Mouse (Mus musculus): ENCODE data around the gene Glis1. TPM values are rescaled to one million over a fixed set of nuclear protein-coding genes. Genes with fewer than 3 reads are reported as not detected.
A peak's percentile ranks its signal among the peaks of the same experiment; 100 is the strongest.

Gene Glis1
- polyA plus RNA-seq, 1 experiment from 2014 or later: 1.2 TPM

GRCm38 (mm10) chr4:107442891-107443483 is 8.6 kb downstream of the Glis1 start:
- WGBS: 66% methylated on average over 16 of the region's 16 CpGs
- Histone ChIP-seq H3K27me3 (replicated peaks; ENCODE audit: control insufficient read depth, insufficient read depth, low read length) (peaks cover 18% of the 10 kb centered on the region), H3K4me1 (replicated peaks; ENCODE audit: control insufficient read depth, insufficient read depth, low read length) (no peaks in the 10 kb centered on the region), H3K36me3 (ENCODE audit: control insufficient read depth, insufficient read depth, low read length) (no peaks in the 10 kb centered on the region), H3K9me3 (ENCODE audit: control insufficient read depth, low read length) (no peaks in the 10 kb centered on the region), H3K4me2 (no peak overlapping the region), H3K27ac (ENCODE audit: low read depth, low read length) (no peak overlapping the region), H3K4me3 (ENCODE audit: low read depth, low read length) (no peak overlapping the region), H3K9ac (ENCODE audit: low read depth, low read length) (no peak overlapping the region)
- ATAC-seq (replicated peaks; ENCODE audit: low FRiP score): no peak
- DNase-seq (ENCODE audit: low spot score): no peak

GRCm38 (mm10) chr4:107443621-107444020 is 9.2 kb downstream of the Glis1 start:
- DNase-seq (ENCODE audit: low spot score) (no peak), ATAC-seq (replicated peaks; ENCODE audit: low FRiP score) (no peak)
- no peak overlapping the region for H3K27ac ChIP-seq (ENCODE audit: low read depth, low read length)
- WGBS: 70% methylated on average over 11 of the region's 11 CpGs
- no peak overlapping the region for H3K4me3 ChIP-seq (ENCODE audit: low read depth, low read length)
- H3K36me3 ChIP-seq (ENCODE audit: control insufficient read depth, insufficient read depth, low read length): no peaks in the 10 kb centered on the region
- peaks cover 12% of the 10 kb centered on the region for H3K27me3 ChIP-seq (replicated peaks; ENCODE audit: control insufficient read depth, insufficient read depth, low read length)
- H3K4me2 ChIP-seq: no peak overlapping the region
- H3K9me3 ChIP-seq (ENCODE audit: control insufficient read depth, low read length): no peaks in the 10 kb centered on the region
- no peaks in the 10 kb centered on the region for H3K4me1 ChIP-seq (replicated peaks; ENCODE audit: control insufficient read depth, insufficient read depth, low read length)
- no peak overlapping the region for H3K9ac ChIP-seq (ENCODE audit: low read depth, low read length)

DNA sequence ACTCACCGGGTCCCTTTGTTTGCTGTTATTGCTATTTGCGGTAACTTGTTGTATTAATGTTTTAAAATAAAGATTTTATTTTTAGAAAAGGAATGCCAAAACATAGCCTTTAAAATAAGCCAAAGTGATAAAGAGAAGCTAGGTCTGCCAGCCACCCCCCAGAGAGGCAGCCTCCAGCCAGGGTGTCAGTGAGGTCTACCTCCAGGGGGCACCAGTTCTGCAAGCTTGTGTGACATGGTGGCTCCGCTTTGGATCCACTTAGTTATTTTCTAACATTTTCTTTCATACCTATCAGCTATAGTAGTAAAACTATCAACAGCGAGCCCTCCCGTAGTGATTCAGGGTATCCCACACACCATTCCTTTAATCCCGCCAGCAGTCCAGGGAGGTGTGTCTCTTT is 14.1 kb downstream of the Glis1 start:
- H3K4me1 ChIP-seq (replicated peaks; ENCODE audit: control insufficient read depth, insufficient read depth, low read length): no peaks in the 10 kb centered on the region
- H3K9ac ChIP-seq (ENCODE audit: low read depth, low read length): no peak overlapping the region
- DNase-seq (ENCODE audit: low spot score) (no peak), ATAC-seq (replicated peaks; ENCODE audit: low FRiP score) (no peak)
- no peak overlapping the region for H3K4me3 ChIP-seq (ENCODE audit: low read depth, low read length)
- no peaks in the 10 kb centered on the region for H3K36me3 ChIP-seq (ENCODE audit: control insufficient read depth, insufficient read depth, low read length)
- H3K27me3 ChIP-seq (replicated peaks; ENCODE audit: control insufficient read depth, insufficient read depth, low read length): peaks cover 9% of the 10 kb centered on the region
- H3K9me3 ChIP-seq (ENCODE audit: control insufficient read depth, low read length): no peaks in the 10 kb centered on the region
- 85% methylated on average over 6 of the region's 6 CpGs for WGBS
- H3K27ac ChIP-seq (ENCODE audit: low read depth, low read length): no peak overlapping the region
- no peak overlapping the region for H3K4me2 ChIP-seq

DNA sequence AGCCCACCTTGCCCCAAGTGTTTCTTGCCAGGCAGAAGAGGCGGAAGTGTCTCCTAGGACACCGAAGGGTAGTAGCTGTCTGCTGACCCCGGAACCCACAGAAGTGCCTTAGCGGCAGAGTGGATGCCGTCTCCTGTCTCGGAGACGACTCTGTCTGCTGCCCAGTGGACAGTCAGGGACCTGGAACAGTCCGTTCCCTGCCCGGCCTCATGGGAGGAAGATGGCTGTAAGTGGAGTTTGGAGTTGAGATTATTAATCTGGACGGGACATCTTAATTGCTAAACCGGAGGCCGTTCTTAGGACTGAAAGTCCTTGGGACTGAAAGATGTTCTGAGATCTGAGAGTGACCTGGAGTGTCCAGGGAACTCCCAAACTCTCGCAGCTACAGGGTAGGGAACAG is 15.1 kb downstream of the Glis1 start:
- H3K4me3 ChIP-seq (ENCODE audit: low read depth, low read length): no peak overlapping the region
- H3K9me3 ChIP-seq (ENCODE audit: control insufficient read depth, low read length): no peaks in the 10 kb centered on the region
- H3K27ac ChIP-seq (ENCODE audit: low read depth, low read length): no peak overlapping the region
- no peaks in the 10 kb centered on the region for H3K36me3 ChIP-seq (ENCODE audit: control insufficient read depth, insufficient read depth, low read length)
- 82% methylated on average over 13 of the region's 13 CpGs for WGBS
- DNase-seq (ENCODE audit: low spot score) (no peak), ATAC-seq (replicated peaks; ENCODE audit: low FRiP score) (no peak)
- no peak overlapping the region for H3K4me2 ChIP-seq
- peaks cover 3% of the 10 kb centered on the region; the same call in 1 of the 2 replicates for H3K27me3 ChIP-seq (replicated peaks; ENCODE audit: control insufficient read depth, insufficient read depth, low read length)
- no peaks in the 10 kb centered on the region for H3K4me1 ChIP-seq (replicated peaks; ENCODE audit: control insufficient read depth, insufficient read depth, low read length)
- no peak overlapping the region for H3K9ac ChIP-seq (ENCODE audit: low read depth, low read length)

- H3K4me2 ChIP-seq: no peak overlapping the region
- no peak overlapping the region for H3K9ac ChIP-seq (ENCODE audit: low read depth, low read length)
- WGBS: 73% methylated on average over 18 of the region's 18 CpGs
- DNase-seq (ENCODE audit: low spot score): no peak
- no peaks in the 10 kb centered on the region; the same call in 1 of the 2 replicates for H3K4me1 ChIP-seq (replicated peaks; ENCODE audit: control insufficient read depth, insufficient read depth, low read length)
- H3K36me3 ChIP-seq (ENCODE audit: control insufficient read depth, insufficient read depth, low read length): no peaks in the 10 kb centered on the region
- H3K4me3 ChIP-seq (ENCODE audit: low read depth, low read length): no peak overlapping the region
- H3K27me3 ChIP-seq (replicated peaks; ENCODE audit: control insufficient read depth, insufficient read depth, low read length): no peaks in the 10 kb centered on the region
- no peak for ATAC-seq (replicated peaks; ENCODE audit: low FRiP score)
- no peak overlapping the region for H3K27ac ChIP-seq (ENCODE audit: low read depth, low read length)
- H3K9me3 ChIP-seq (ENCODE audit: control insufficient read depth, low read length): no peaks in the 10 kb centered on the region
Measured at GRCm38 (mm10) chr4:107452266-107453015, 18.1 kb downstream of the Glis1 start.

GRCm38 (mm10) chr4:107453141-107453984 is 19.0 kb downstream of the Glis1 start:
- H3K4me2 ChIP-seq: no peak overlapping the region
- no peak overlapping the region for H3K4me3 ChIP-seq (ENCODE audit: low read depth, low read length)
- peak; percentile 66 for ATAC-seq (replicated peaks; ENCODE audit: low FRiP score)
- no peak overlapping the region for H3K27ac ChIP-seq (ENCODE audit: low read depth, low read length)
- peaks cover 9% of the 10 kb centered on the region for H3K4me1 ChIP-seq (replicated peaks; ENCODE audit: control insufficient read depth, insufficient read depth, low read length)
- WGBS: 59% methylated on average over 16 of the region's 16 CpGs
- no peaks in the 10 kb centered on the region for H3K36me3 ChIP-seq (ENCODE audit: control insufficient read depth, insufficient read depth, low read length)
- H3K27me3 ChIP-seq (replicated peaks; ENCODE audit: control insufficient read depth, insufficient read depth, low read length): no peaks in the 10 kb centered on the region
- no peaks in the 10 kb centered on the region for H3K9me3 ChIP-seq (ENCODE audit: control insufficient read depth, low read length)
- peak; percentile 82 for DNase-seq (ENCODE audit: low spot score)
- H3K9ac ChIP-seq (ENCODE audit: low read depth, low read length): no peak overlapping the region

DNA sequence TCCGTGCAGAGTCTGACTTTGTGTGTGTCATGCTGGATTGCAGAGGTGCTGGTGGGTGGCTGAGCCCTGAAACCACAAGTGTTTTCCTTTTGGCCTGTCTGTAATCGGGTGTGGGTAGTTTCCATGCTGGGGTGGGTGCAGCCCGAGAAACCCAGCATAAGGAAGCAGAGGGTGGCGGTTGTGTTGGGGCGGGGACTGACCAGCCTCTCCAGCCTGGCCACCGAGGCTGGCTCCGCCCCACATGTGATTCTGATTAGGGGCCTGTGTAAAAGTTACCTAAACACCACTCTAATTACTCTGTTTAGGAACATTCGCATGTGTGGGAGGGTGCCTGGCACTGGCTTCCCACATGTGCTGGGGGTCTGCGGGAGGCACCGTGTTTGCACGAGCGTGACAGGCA is 23.2 kb downstream of the Glis1 start:
- peaks cover 19% of the 10 kb centered on the region for H3K4me1 ChIP-seq (replicated peaks; ENCODE audit: control insufficient read depth, insufficient read depth, low read length)
- 47% methylated on average over 12 of the region's 12 CpGs for WGBS
- no peaks in the 10 kb centered on the region for H3K9me3 ChIP-seq (ENCODE audit: control insufficient read depth, low read length)
- DNase-seq (ENCODE audit: low spot score) (no peak), ATAC-seq (replicated peaks; ENCODE audit: low FRiP score) (no peak; the same call in 1 of the 2 replicates)
- H3K9ac ChIP-seq (ENCODE audit: low read depth, low read length): no peak overlapping the region
- H3K4me3 ChIP-seq (ENCODE audit: low read depth, low read length): no peak overlapping the region
- no peak overlapping the region for H3K27ac ChIP-seq (ENCODE audit: low read depth, low read length)
- H3K4me2 ChIP-seq: peak overlapping the region; percentile 7; the same call in 1 of the 2 replicates
- H3K36me3 ChIP-seq (ENCODE audit: control insufficient read depth, insufficient read depth, low read length): no peaks in the 10 kb centered on the region
- H3K27me3 ChIP-seq (replicated peaks; ENCODE audit: control insufficient read depth, insufficient read depth, low read length): no peaks in the 10 kb centered on the region

GRCm38 (mm10) chr4:107458907-107459306 is 24.5 kb downstream of the Glis1 start:
- peak overlapping the region; percentile 38 for H3K4me2 ChIP-seq
- ATAC-seq (replicated peaks; ENCODE audit: low FRiP score) (peak; percentile 95), DNase-seq (ENCODE audit: low spot score) (no peak)
- 35% methylated on average over 17 of the region's 17 CpGs for WGBS
- peaks cover 19% of the 10 kb centered on the region for H3K4me1 ChIP-seq (replicated peaks; ENCODE audit: control insufficient read depth, insufficient read depth, low read length)
- H3K4me3 ChIP-seq (ENCODE audit: low read depth, low read length): no peak overlapping the region
- H3K27me3 ChIP-seq (replicated peaks; ENCODE audit: control insufficient read depth, insufficient read depth, low read length): no peaks in the 10 kb centered on the region; the same call in none of the 2 replicates
- no peaks in the 10 kb centered on the region for H3K9me3 ChIP-seq (ENCODE audit: control insufficient read depth, low read length)
- H3K27ac ChIP-seq (ENCODE audit: low read depth, low read length): 0 out of 2 replicates have a peak overlapping the region, but pooled peaks have one; percentile 47
- H3K36me3 ChIP-seq (ENCODE audit: control insufficient read depth, insufficient read depth, low read length): no peaks in the 10 kb centered on the region
- 0 out of 2 replicates have a peak overlapping the region, but pooled peaks have one; percentile 3 for H3K9ac ChIP-seq (ENCODE audit: low read depth, low read length)

All from liver, embryonic 11.5 days (tissue).